ENCODE assay signal across 19 mouse cellular contexts in genomic region chr11:96397806-96398335, GRCm38 (mm10). TPM values are rescaled to one million over a fixed set of nuclear protein-coding genes. Genes with fewer than 3 reads are reported as not detected.
A peak's percentile ranks its signal among the peaks of the same experiment; 100 is the strongest.
DNase-seq lines count a peak whose midpoint lies in the region; ATAC-seq lines count a peak whose summit lies in the region.
"Had no signal": no experiment of that assay in that cellular context is flagged by ENCODE, and none has a peak within 500 bp of the region (broad histone marks: within the 10 kb centered on the region; RNA-seq: fewer than 3 reads in every experiment).

No protein-coding gene starts in this region.

- H3K27me3 ChIP-seq in kidney, embryonic 16.5 days (ENCODE audit: insufficient read depth, low read length) = no peaks in the 10 kb centered on the region

- H3K9ac ChIP-seq in kidney, embryonic 16.5 days (replicated peaks; ENCODE audit: low read length) = no peak overlapping the region
- H3K9ac ChIP-seq: hindbrain, embryonic 14.5 days; limb, embryonic 15.5 days had no signal

- 39% methylated on average over 7 of the region's 7 CpGs for WGBS in kidney, embryonic 16.5 days

- no peak overlapping the region for H3K4me2 ChIP-seq in kidney, embryonic 16.5 days (replicated peaks; ENCODE audit: low read depth, low read length)
- H3K4me2 ChIP-seq: hindbrain, embryonic 14.5 days; limb, embryonic 15.5 days had no signal

- no peaks in the 10 kb centered on the region for H3K36me3 ChIP-seq in kidney, embryonic 16.5 days (ENCODE audit: insufficient read depth, low read length)
- H3K36me3 ChIP-seq: G1E; limb, embryonic 15.5 days had no signal

- H3K4me1 ChIP-seq in kidney, embryonic 16.5 days (ENCODE audit: insufficient read depth, low read length) = peaks cover 22% of the 10 kb centered on the region

- H3K9me3 ChIP-seq in kidney, embryonic 16.5 days (ENCODE audit: low read length) = no peaks in the 10 kb centered on the region
- H3K9me3 ChIP-seq: G1E; limb, embryonic 15.5 days had no signal

- peak; percentile 42; the same call in 1 of the 2 replicates for ATAC-seq in kidney, embryonic 16.5 days (ENCODE audit: low FRiP score, low TSS enrichment)
- peak; percentile 26; the same call in 1 of the 2 replicates for ATAC-seq in megakaryocyte-erythroid progenitor cell, adult 5-6 weeks (replicated peaks; ENCODE audit: low FRiP score, low TSS enrichment, poor library complexity, severe bottlenecking)

- no peak for DNase-seq in kidney, postnatal 25 days
- DNase-seq in retina, postnatal 1 day = peak; percentile 67
- no peak for DNase-seq in retina, embryonic 14.5 days (ENCODE audit: low spot score)
- no peak for DNase-seq in frontal cortex, postnatal 10 days (ENCODE audit: low spot score in 2 of 2)
- DNase-seq in thymus, postnatal 25 days = no peak
- DNase-seq: adrenal gland, postnatal 10 days; cerebellum, adult 2 months; kidney, adult 9 months; right cerebral cortex, postnatal 4 days; thymus, postnatal 14 days had no signal

- H3K27ac ChIP-seq in kidney, embryonic 16.5 days (ENCODE audit: low read length) = peak overlapping the region; percentile 48; the same call in 1 of the 2 replicates
- H3K27ac ChIP-seq: hindbrain, embryonic 14.5 days; limb, embryonic 15.5 days had no signal

- no peak overlapping the region for H3K4me3 ChIP-seq in kidney, embryonic 16.5 days (ENCODE audit: low read length)
- H3K4me3 ChIP-seq: limb, embryonic 15.5 days had no signal

RNA-seq across cellular contexts. Expression of gene Hoxb1, which starts 32.3 kb away (rescaled TPM):
- polyA plus RNA-seq in kidney, embryonic 16.5 days (2015; fragmentation: Nextera tagmentation; extraction: Ambion mirVana) = 0.08 and 0.12 TPM in 2 replicates
- total RNA-seq in megakaryocyte-erythroid progenitor cell, adult 5-6 weeks (2014; fragmentation: Nextera tagmentation) = not detected in 2 replicates
- total RNA-seq in megakaryocyte-erythroid progenitor cell, adult 5-6 weeks (2017) = not detected in 2 replicates
- total RNA-seq: adrenal gland, postnatal 10 days; common myeloid progenitor, adult 5-6 weeks; midbrain, postnatal 0 days had no signal
- polyA plus RNA-seq: cerebellum, adult 2 months; forebrain, embryonic 11.5 days; G1E; heart, postnatal 0 days; limb, embryonic 15.5 days; midbrain, postnatal 0 days had no signal

RNA-seq across cellular contexts. Expression of gene Hoxb2, which starts 47.5 kb away (rescaled TPM):
- polyA plus RNA-seq in kidney, embryonic 16.5 days (2015; fragmentation: Nextera tagmentation; extraction: Ambion mirVana) = 34.4 and 36.1 TPM in 2 replicates
- 0.37 TPM in 1 of 2 replicates, not detected in the other for total RNA-seq in megakaryocyte-erythroid progenitor cell, adult 5-6 weeks (2014; fragmentation: Nextera tagmentation)
- 0.42 TPM in 1 of 2 replicates, not detected in the other for total RNA-seq in megakaryocyte-erythroid progenitor cell, adult 5-6 weeks (2017)
- total RNA-seq: common myeloid progenitor, adult 5-6 weeks had no signal
- polyA plus RNA-seq: forebrain, embryonic 11.5 days; G1E; midbrain, postnatal 0 days had no signal
